Comparison of ENCODE assay signal across 23 mouse cellular contexts in genomic region chr17:5112116-5112515, GRCm38 (mm10).
DNase-seq lines count a peak whose midpoint lies in the region; ATAC-seq and TF ChIP-seq lines count a peak whose summit lies in the region.
"Had no signal": no experiment of that assay in that cellular context is flagged by ENCODE, and none has a peak within 500 bp of the region (broad histone marks: within the 10 kb centered on the region; RNA-seq: fewer than 3 reads in every experiment).

No protein-coding gene starts in this region.

- peak; percentile 84 for DNase-seq in heart, embryonic 10.5 days (ENCODE audit: low spot score)
- DNase-seq in heart, postnatal 14 days, result no peak
- DNase-seq in MEL (ENCODE audit: low read depth, low spot score) (no peak), liver (peak; percentile 84)
- no peak for DNase-seq in liver, postnatal 0 days
- no peak for DNase-seq in cerebellum, adult 9-10 months
- DNase-seq in gastrocnemius, adult 2 months, result no peak
- DNase-seq: adrenal gland, postnatal 10 days; cerebellum, adult 11-12 months; cerebellum, postnatal 36 days; gastrocnemius, postnatal 10 days; heart, adult 2 months; heart, postnatal 10 days; kidney, postnatal 10 days; midbrain, embryonic 14.5 days; thymus, postnatal 25 days had no signal

- H3K27ac ChIP-seq in heart, embryonic 10.5 days, result no peak overlapping the region
- H3K27ac ChIP-seq in MEL (ENCODE audit: control insufficient read depth, low read depth, low read length), result no peak overlapping the region
- peak overlapping the region; percentile 53 for H3K27ac ChIP-seq in liver, postnatal 0 days (ENCODE audit: low read depth)
- no peak overlapping the region for H3K27ac ChIP-seq in gastrocnemius, adult 2 months
- H3K27ac ChIP-seq: embryonic facial prominence, embryonic 15.5 days; forebrain, embryonic 12.5 days; heart, adult 2 months; hindbrain, embryonic 14.5 days; limb, embryonic 15.5 days had no signal

- peak overlapping the region; percentile 51; the same call in 1 of the 2 replicates for H3K4me2 ChIP-seq in liver, postnatal 0 days (ENCODE audit: low read depth, low read length)
- H3K4me2 ChIP-seq: embryonic facial prominence, embryonic 15.5 days; forebrain, embryonic 12.5 days; hindbrain, embryonic 14.5 days; limb, embryonic 15.5 days had no signal

- peaks cover 37% of the 10 kb centered on the region for H3K4me1 ChIP-seq in heart, embryonic 10.5 days
- peaks cover 6 to 18% of the 10 kb centered on the region in 2 experiments for H3K4me1 ChIP-seq in MEL (ENCODE audit: control insufficient read depth in 1 of 2, insufficient read depth in 2 of 2, low read length in 2 of 2)
- peaks cover 43% of the 10 kb centered on the region for H3K4me1 ChIP-seq in liver, postnatal 0 days (ENCODE audit: insufficient read depth)

- no peaks in the 10 kb centered on the region for H3K36me3 ChIP-seq in heart, embryonic 10.5 days
- H3K36me3 ChIP-seq in MEL (ENCODE audit: control insufficient read depth in 1 of 2, insufficient read depth in 2 of 2, low read length in 2 of 2), result peaks cover 0 to 9% of the 10 kb centered on the region in 2 experiments; a peak in 2 of 4 replicates
- H3K36me3 ChIP-seq in liver, postnatal 0 days (replicated peaks; ENCODE audit: insufficient read depth, low read length), result no peaks in the 10 kb centered on the region; the same call in 1 of the 2 replicates
- H3K36me3 ChIP-seq: embryonic facial prominence, embryonic 15.5 days; forebrain, embryonic 12.5 days; limb, embryonic 15.5 days had no signal

- TF ChIP-seq CTCF in MEL (IDR thresholded peaks at IDR 0.05 in 2 of 3, conservative IDR thresholded peaks at IDR 0.05 in 1 of 3; ENCODE audit: control insufficient read depth in 1 of 3, insufficient read depth in 1 of 3, low read depth in 2 of 3, low read length in 3 of 3, poor library complexity in 1 of 3, severe bottlenecking in 1 of 3), result no peak
- no peak for TF ChIP-seq CTCF in liver, postnatal 0 days (IDR thresholded peaks at IDR 0.05; ENCODE audit: low read depth)
- TF ChIP-seq CTCF in gastrocnemius, adult 2 months (IDR thresholded peaks at IDR 0.05), result no peak

- H3K27me3 ChIP-seq in heart, embryonic 10.5 days (ENCODE audit: insufficient read depth, poor library complexity, severe bottlenecking), result peaks cover 5% of the 10 kb centered on the region; the same call in 1 of the 2 replicates
- H3K27me3 ChIP-seq in MEL (ENCODE audit: control insufficient read depth in 1 of 2, insufficient read depth in 2 of 2, low read length in 2 of 2), result no peaks in the 10 kb centered on the region
- H3K27me3 ChIP-seq in liver, postnatal 0 days (ENCODE audit: insufficient read depth, low read length), result no peaks in the 10 kb centered on the region
- H3K27me3 ChIP-seq: embryonic facial prominence, embryonic 15.5 days; forebrain, embryonic 12.5 days; limb, embryonic 15.5 days; Patski had no signal

- TF ChIP-seq POLR2A in MEL (IDR thresholded peaks at IDR 0.05; ENCODE audit: control insufficient read depth in 1 of 2, insufficient read depth in 1 of 2, low read depth in 1 of 2, low read length in 2 of 2, poor library complexity in 1 of 2), result no peak

- TF ChIP-seq RAD21 in MEL (IDR thresholded peaks at IDR 0.05; ENCODE audit: low read depth, low read length), result no peak

- peak; percentile 92 for ATAC-seq in liver, postnatal 0 days
- ATAC-seq in cerebellum, adult (ENCODE audit: insufficient number of reproducible peaks, low FRiP score, low TSS enrichment), result no peak
- ATAC-seq: lung, postnatal 0 days; Patski had no signal

- no peak for TF ChIP-seq EP300 in MEL (IDR thresholded peaks at IDR 0.05; ENCODE audit: low read depth in 1 of 2, low read length in 2 of 2)
- TF ChIP-seq EP300 in liver, postnatal 0 days (IDR thresholded peaks at IDR 0.05; ENCODE audit: low read depth), result peak; percentile 78

- 0 out of 2 replicates have a peak, but pooled peaks cover 2% of the 10 kb centered on the region for H3K79me2 ChIP-seq in MEL (ENCODE audit: control insufficient read depth, insufficient read depth, low read length, poor library complexity)

- H3K4me3 ChIP-seq in heart, embryonic 10.5 days, result no peak overlapping the region
- no peak overlapping the region for H3K4me3 ChIP-seq in MEL (ENCODE audit: control insufficient read depth in 1 of 2, insufficient read depth in 1 of 2, low read depth in 2 of 2, low read length in 2 of 2)
- H3K4me3 ChIP-seq in liver, postnatal 0 days (ENCODE audit: low read depth, low read length), result no peak overlapping the region
- no peak overlapping the region for H3K4me3 ChIP-seq in gastrocnemius, adult 2 months
- H3K4me3 ChIP-seq: embryonic facial prominence, embryonic 15.5 days; forebrain, embryonic 12.5 days; heart, adult 2 months; limb, embryonic 15.5 days had no signal

- no peaks in the 10 kb centered on the region for H3K9me3 ChIP-seq in heart, embryonic 10.5 days
- H3K9me3 ChIP-seq in MEL (replicated peaks; ENCODE audit: insufficient read depth, low read length), result no peaks in the 10 kb centered on the region
- no peaks in the 10 kb centered on the region for H3K9me3 ChIP-seq in liver, postnatal 0 days (ENCODE audit: low read length)
- H3K9me3 ChIP-seq: embryonic facial prominence, embryonic 15.5 days; forebrain, embryonic 12.5 days; limb, embryonic 15.5 days had no signal

- no peak overlapping the region for H3K9ac ChIP-seq in MEL (ENCODE audit: control insufficient read depth, low read depth, low read length, poor library complexity, severe bottlenecking)
- H3K9ac ChIP-seq in liver, postnatal 0 days (replicated peaks), result no peak overlapping the region
- H3K9ac ChIP-seq: embryonic facial prominence, embryonic 15.5 days; forebrain, embryonic 12.5 days; hindbrain, embryonic 14.5 days; limb, embryonic 15.5 days had no signal

- intact Hi-C loops in heart, postnatal 14 days (cut with DNase I), result no loop called here
- intact Hi-C loops in gastrocnemius, adult 2 months (cut with DNase I), result no loop called here

- 71% methylated on average over 4 of the region's 4 CpGs for WGBS in heart, embryonic 10.5 days
- 63% methylated on average over 4 of the region's 4 CpGs for WGBS in liver, postnatal 0 days (ENCODE audit: insufficient replicate concordance)

TF ChIP-seq in MEL, 35 proteins besides CTCF, POLR2A, EP300 and RAD21:
- no peak for TF ChIP-seq MAZ (IDR thresholded peaks at IDR 0.05; ENCODE audit: low read depth, low read length)
- peak; percentile 93 for TF ChIP-seq ZKSCAN1 (IDR thresholded peaks at IDR 0.05; ENCODE audit: low read depth, low read length)
- no peak for TF ChIP-seq TBP (IDR thresholded peaks at IDR 0.05; ENCODE audit: low read depth, low read length)

Comparison
In these comparisons a context has a peak if more than half of its experiments do, and no peak if none do; other contexts are left out.
1. DNase-seq: peak in heart, embryonic 10.5 days (single experiment) and liver (single experiment); none in heart, postnatal 14 days (0 of 2), MEL (single experiment), liver, postnatal 0 days (single experiment), cerebellum, adult 9-10 months (single experiment) and gastrocnemius, adult 2 months (single experiment).